Mouse (Mus musculus): ENCODE data around the gene Dennd1a. TPM values are rescaled to one million over a fixed set of nuclear protein-coding genes. Genes with fewer than 3 reads are reported as not detected.
A peak's percentile ranks its signal among the peaks of the same experiment; 100 is the strongest.

Gene Dennd1a
- total RNA-seq, 2 experiments from 2014 or later: 71.8 to 85.8 TPM

GRCm38 (mm10) chr2:38045286-38045685 lies 241.9 kb downstream of the Dennd1a start:
- DNase-seq: no peak

GRCm38 (mm10) chr2:38040845-38041244 lies 246.3 kb downstream of the Dennd1a start:
- no peak for DNase-seq

GRCm38 (mm10) chr2:38039621-38040020 lies 247.6 kb downstream of the Dennd1a start:
- no peak for DNase-seq

- no peak for DNase-seq
Observed at GRCm38 (mm10) chr2:38028317-38028716, 258.9 kb downstream of the Dennd1a start.

GRCm38 (mm10) chr2:38025615-38026014 lies 261.6 kb downstream of the Dennd1a start:
- DNase-seq: no peak

GRCm38 (mm10) chr2:38023741-38024130 lies 263.5 kb downstream of the Dennd1a start:
- peak in 1 of 2 experiments; percentile 8 for DNase-seq

- DNase-seq: peak in 1 of 2 experiments; percentile 21
Observed at GRCm38 (mm10) chr2:38023054-38023740, 264.0 kb downstream of the Dennd1a start.

- DNase-seq: no peak
Observed at GRCm38 (mm10) chr2:38021166-38021565, 266.0 kb downstream of the Dennd1a start.

GRCm38 (mm10) chr2:38014702-38015101 lies 272.5 kb downstream of the Dennd1a start:
- DNase-seq: no peak

GRCm38 (mm10) chr2:38013839-38014365 lies 273.3 kb downstream of the Dennd1a start:
- DNase-seq: peak; percentile 36 to 41

GRCm38 (mm10) chr2:38007238-38007637 lies 280.0 kb downstream of the Dennd1a start:
- DNase-seq: no peak

GRCm38 (mm10) chr2:38003183-38003680 lies 284.0 kb downstream of the Dennd1a start:
- DNase-seq: no peak

GRCm38 (mm10) chr2:38001004-38001403 lies 286.2 kb downstream of the Dennd1a start:
- DNase-seq: no peak

- DNase-seq: no peak
Observed at GRCm38 (mm10) chr2:37997966-37998365, 289.2 kb downstream of the Dennd1a start.

GRCm38 (mm10) chr2:37989091-37989490 lies 298.1 kb downstream of the Dennd1a start:
- no peak for DNase-seq

GRCm38 (mm10) chr2:37988301-37988700 lies 298.9 kb downstream of the Dennd1a start:
- DNase-seq: no peak

- DNase-seq: no peak
Observed at GRCm38 (mm10) chr2:37985690-37986222, 301.4 kb downstream of the Dennd1a start.

GRCm38 (mm10) chr2:37982714-37983113 lies 304.5 kb downstream of the Dennd1a start:
- no peak for DNase-seq

- no peak for DNase-seq
Observed at GRCm38 (mm10) chr2:37981562-37982403, 305.4 kb downstream of the Dennd1a start.

- DNase-seq: no peak
Observed at GRCm38 (mm10) chr2:37974201-37974600, 313.0 kb downstream of the Dennd1a start.

- DNase-seq: no peak
Observed at GRCm38 (mm10) chr2:37972621-37973020, 314.6 kb downstream of the Dennd1a start.

GRCm38 (mm10) chr2:37971726-37972125 lies 315.5 kb downstream of the Dennd1a start:
- no peak for DNase-seq

Data from layer of hippocampus, postnatal 36 days (tissue).